Mouse (Mus musculus) left cerebral cortex, adult 2 months (tissue): ENCODE measurements around the gene Synpo2. TPM values are rescaled to one million over a fixed set of nuclear protein-coding genes. Genes with fewer than 3 reads are reported as not detected.
A peak's percentile ranks its signal among the peaks of the same experiment; 100 is the strongest.

ENCODE experiments used
- DNase-seq, 2 experiments: peaks; one replicate each; pipeline ENCODE4 v3.0.0; 2021 to 2022; ENCODE audit warnings: low spot score in 2 of 2, mixed read lengths in 1 of 2; ENCODE audit errors: extremely low spot score in 1 of 2
- H3K27ac ChIP-seq: fragments of 200-600 bp; 2 replicates; pipeline ENCODE4 v1.8.1; 2022
- H3K4me3 ChIP-seq: fragments of 200-600 bp; 2 replicates; pipeline ENCODE4 v1.8.1; 2022
- CTCF ChIP-seq: fragments of 200-600 bp; IDR thresholded peaks from 2 replicates; pipeline ENCODE4 v1.8.1; 2022; ENCODE audit warnings: antibody characterized with exemption, mild to moderate bottlenecking, moderate library complexity
- intact Hi-C: fragments of 180-260 bp; cut with DNase I; formaldehyde crosslinking; loops from one replicate; pipeline ENCODE4 v1.15.1; 2025
- total RNA-seq, 2 experiments: library from RNA; stranded (reverse); gene quantifications; 2 replicates each; pipeline ENCODE4 v1.2.3; 2021

The Synpo2 gene
- total RNA-seq, 2 experiments from 2014 or later = 2.7 to 3.0 TPM

DNA sequence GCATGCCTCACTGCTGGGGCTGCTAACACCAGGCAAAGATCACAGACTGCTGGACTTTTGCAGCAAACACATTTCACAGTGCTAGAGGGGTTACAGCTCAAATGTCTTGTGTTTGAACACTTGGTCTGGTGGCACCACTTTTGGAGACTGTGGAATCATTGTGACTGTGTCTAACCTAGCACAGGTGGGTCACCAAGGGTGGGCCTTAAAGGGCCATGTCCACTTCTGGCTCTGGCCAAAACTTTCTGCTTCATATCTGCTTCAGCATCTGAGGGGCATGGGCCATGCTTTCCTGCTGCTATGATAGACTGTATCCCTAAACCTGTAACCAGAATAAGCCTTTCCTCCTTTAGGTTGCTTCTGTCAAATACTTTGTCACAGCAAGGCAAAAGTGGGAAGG lies 1.5 kb upstream of the Synpo2 start:
- DNase-seq = no peak
- Histone ChIP-seq H3K4me3 (no peak overlapping the region), H3K27ac (no peak overlapping the region)
- intact Hi-C loops = no loop called here
- TF ChIP-seq CTCF = no peak

DNA sequence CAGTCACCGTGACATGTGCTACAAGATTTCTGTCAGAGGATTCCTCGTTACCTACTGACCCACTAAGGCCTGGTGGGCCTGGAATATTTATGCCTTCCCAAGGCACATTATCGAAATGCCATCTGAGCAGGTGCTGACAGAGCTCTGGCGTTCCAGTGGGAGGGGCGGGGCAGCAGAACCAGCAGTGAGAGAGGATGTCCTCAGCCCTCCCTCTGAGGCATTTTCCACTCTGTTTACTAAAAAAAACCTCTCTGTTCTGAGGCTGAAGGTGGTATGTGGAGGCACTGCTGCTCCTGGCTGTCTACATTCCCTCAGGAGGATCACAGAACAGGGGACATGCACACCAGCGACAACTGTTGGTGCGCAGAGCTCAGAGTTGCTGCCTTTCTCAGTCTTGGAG lies 1.1 kb upstream of the Synpo2 start:
- intact Hi-C loops = no loop called here
- no peak for DNase-seq
- Histone ChIP-seq H3K27ac (no peak overlapping the region), H3K4me3 (no peak overlapping the region)
- TF ChIP-seq CTCF = no peak

DNA sequence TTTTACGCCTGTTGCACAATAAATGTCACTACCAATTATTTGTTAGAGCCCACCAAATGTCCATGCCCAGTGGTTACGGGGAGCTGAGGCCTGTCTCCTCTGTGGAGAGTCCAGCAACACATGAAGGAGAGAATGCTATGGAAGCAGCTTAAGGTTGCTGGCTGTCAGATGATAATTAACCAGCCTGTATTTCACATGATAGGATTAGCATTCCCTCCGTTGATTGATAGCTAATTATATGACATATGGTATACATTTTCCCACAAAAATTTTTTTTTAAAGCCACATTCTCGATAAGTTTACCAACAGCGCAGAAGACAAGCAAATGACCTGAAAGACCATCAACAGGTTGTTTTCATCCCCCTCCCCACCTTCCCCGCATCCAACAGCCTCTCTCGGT lies 454 bp downstream of the Synpo2 start:
- no peak overlapping the region for H3K27ac ChIP-seq
- H3K4me3 ChIP-seq = peak overlapping the region; percentile 50
- no peak for DNase-seq
- intact Hi-C loops = loop anchor here (1.0 to 2.0 kb wide), 2 partner anchors 67 to 86 kb away; no protein-coding TSS in a partner anchor
- no peak for TF ChIP-seq CTCF

DNA sequence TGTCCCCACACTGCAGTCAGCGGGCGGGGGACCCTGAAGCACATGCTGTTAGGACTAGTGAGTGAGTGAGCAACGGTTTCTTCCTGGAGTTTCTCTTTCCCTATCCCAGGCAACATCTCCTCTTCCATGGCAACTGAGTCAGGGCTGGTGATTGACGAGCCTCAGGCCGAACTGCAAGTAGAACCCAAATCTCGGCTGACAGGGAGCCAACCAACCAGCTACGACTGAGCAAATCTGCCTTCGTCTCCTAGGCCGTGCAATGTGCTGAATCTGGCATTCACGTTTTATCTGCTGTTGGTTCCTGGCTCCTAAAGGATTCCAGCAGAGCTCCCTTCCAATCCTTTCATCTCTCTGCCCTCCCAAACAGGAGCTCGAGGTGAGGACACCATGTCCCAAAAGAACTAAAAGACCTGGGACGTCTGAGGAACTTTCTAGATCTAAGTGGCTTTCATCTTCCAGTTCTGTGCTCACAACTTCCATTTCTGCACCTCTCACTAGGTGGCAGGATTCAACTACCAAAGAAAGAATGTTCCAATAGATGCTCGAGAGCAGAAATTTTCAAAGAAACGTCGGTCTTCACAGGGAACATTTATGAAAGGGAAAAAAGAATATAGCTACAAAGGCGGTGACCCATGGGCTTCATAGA lies 1.6 kb downstream of the Synpo2 start:
- no peak overlapping the region for H3K27ac ChIP-seq
- peak overlapping the region; percentile 22; the same call in 1 of the 2 replicates for H3K4me3 ChIP-seq
- TF ChIP-seq CTCF = peak; percentile 78
- intact Hi-C loops = loop anchor here (1.0 to 2.0 kb wide), 2 partner anchors 66 to 119 kb away; no protein-coding TSS in a partner anchor
- peak; percentile 20 to 41 for DNase-seq

DNA sequence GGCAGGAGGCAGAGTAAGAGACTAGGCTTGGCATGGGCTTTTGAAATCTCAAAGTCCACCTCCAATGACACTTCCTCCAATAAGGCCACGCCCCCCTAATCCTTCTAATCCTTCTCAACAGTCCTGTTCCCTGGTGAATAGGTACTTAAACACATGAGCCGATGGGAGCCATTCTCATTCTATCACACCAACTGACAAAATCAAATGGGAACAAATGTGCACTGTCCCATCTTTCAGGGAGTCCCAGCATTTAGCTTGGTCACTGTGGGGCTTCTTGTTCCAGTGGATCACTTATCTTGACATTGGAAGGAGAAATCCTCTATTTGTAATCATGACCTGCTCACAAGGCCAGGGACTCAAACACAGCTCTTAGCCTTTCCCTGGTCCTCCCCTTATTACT lies 4.3 kb downstream of the Synpo2 start:
- intact Hi-C loops = no loop called here
- H3K4me3 ChIP-seq = no peak overlapping the region
- no peak for TF ChIP-seq CTCF
- no peak overlapping the region for H3K27ac ChIP-seq
- DNase-seq = no peak

DNA sequence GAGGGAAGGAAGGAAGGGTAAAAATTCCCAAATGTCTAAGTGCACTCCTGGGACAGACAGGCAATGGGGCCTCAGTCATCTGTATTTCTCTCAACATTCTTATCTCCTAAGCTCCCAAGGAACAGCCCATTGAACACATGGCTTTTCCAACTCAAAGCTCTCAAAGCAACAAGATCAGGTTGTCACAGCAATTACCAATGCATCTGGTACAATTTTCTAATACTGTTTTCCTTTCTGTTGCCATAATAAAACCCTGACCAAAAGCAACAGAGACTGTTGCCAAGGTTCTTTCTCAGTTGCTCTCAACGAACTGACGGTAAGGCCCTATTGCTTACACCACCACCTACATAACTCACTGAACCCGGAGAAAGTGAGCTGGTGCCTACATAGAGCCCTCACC lies 8.7 kb downstream of the Synpo2 start:
- intact Hi-C loops = no loop called here
- Histone ChIP-seq H3K4me3 (no peak overlapping the region), H3K27ac (no peak overlapping the region)
- no peak for DNase-seq
- no peak for TF ChIP-seq CTCF

DNA sequence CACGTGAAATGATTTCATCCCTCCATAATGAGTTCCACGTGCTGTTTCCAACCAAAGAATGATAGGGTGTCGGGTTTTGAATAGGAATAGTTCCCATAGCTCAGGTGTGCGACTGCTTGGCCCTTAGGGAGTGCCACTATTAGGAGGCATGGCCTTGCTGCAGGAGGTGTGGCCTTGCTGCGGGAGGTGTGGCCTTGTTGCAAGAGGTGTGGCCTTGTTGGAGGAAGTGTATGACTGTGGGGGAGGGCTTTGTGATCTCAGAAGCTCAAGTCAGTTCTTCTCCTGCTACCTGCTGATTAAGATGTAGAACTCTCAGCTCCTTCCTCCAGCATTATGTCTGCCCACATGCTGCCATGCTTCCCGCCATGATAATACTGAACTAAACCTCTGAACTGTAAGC lies 17.3 kb downstream of the Synpo2 start:
- Histone ChIP-seq H3K4me3 (no peak overlapping the region), H3K27ac (no peak overlapping the region)
- no peak for TF ChIP-seq CTCF
- DNase-seq = no peak
- intact Hi-C loops = no loop called here

DNA sequence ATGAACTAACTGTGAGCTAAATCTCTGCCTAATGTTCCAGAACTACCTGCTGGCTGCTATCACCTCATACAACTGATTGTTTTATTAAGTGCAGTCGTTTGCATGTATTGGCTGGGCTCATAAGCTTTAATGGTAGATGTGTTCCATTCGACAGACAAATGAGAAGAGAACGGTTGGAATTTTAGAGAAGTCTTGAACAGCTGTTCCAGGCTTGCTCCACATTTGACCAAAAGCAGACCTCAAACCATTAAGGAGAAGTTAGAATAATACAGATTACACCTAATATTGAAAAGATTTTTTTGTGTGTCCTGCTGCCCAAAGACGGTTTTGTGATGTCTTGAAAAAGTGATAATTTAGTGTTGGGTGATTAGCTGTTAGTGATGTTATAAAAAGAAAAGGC lies 27.1 kb downstream of the Synpo2 start:
- no peak for TF ChIP-seq CTCF
- H3K27ac ChIP-seq = no peak overlapping the region
- intact Hi-C loops = no loop called here
- H3K4me3 ChIP-seq = no peak overlapping the region
- no peak for DNase-seq

DNA sequence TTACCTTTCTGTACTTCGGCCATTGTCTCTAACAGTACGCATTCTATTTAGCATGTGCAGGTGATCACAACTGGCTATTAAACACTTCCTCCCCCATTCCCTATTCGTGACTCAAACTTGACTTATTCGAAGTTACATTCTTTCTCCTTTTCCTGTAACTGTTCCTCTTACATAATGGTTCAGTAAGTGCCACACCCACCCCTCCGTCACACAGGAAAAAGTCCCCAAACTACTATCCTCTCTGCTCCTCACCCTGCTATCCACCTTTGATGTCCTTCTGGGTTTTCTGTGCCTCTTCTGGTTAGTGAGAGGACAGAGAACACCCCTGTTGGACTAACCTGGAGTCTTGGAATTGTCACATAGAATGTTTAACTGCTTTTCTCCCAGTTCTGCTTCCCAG lies 28.6 kb downstream of the Synpo2 start:
- intact Hi-C loops = no loop called here
- Histone ChIP-seq H3K27ac (no peak overlapping the region), H3K4me3 (no peak overlapping the region)
- TF ChIP-seq CTCF = no peak
- no peak for DNase-seq

DNA sequence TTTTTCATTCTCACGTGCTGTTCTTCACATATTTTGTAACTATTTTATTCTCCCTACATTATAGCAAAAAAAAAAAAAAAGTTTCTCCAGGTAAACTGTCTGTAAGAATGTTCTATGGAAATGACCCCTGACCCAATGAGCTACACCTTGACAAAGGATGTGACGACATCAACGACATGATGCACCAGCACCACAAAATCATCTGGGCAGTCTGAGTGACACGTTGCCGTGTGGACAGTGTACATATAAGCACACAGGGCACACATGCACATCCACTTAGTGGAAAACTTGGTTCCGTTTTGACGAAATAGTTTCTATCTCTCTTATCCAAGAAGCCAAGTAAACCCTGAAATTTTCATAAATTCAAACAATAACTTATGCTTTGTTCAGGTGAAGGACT lies 30.5 kb downstream of the Synpo2 start:
- DNase-seq = no peak
- H3K4me3 ChIP-seq = no peak overlapping the region
- intact Hi-C loops = no loop called here
- no peak overlapping the region for H3K27ac ChIP-seq
- TF ChIP-seq CTCF = no peak

DNA sequence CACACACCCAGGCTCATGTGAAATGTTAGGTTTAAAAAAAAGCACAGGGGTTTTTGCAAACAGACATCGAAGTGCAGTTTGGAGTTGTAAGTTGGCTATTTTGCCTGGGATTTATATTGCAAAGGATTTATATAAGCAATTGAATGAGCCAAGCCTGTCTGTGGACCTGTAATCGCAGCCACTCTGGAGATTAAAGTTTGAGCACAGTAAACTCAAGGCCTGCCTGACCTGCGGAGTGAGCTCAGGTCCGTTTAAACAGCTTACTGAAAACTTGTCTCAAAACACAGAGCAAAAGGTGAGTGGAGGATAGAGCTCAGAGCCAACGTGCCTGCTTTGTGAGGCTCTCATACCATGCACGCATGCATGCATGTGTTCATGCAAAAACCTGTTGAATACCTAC lies 30.9 kb downstream of the Synpo2 start:
- intact Hi-C loops = no loop called here
- DNase-seq = no peak
- TF ChIP-seq CTCF = no peak
- H3K27ac ChIP-seq = no peak overlapping the region
- no peak overlapping the region for H3K4me3 ChIP-seq

DNA sequence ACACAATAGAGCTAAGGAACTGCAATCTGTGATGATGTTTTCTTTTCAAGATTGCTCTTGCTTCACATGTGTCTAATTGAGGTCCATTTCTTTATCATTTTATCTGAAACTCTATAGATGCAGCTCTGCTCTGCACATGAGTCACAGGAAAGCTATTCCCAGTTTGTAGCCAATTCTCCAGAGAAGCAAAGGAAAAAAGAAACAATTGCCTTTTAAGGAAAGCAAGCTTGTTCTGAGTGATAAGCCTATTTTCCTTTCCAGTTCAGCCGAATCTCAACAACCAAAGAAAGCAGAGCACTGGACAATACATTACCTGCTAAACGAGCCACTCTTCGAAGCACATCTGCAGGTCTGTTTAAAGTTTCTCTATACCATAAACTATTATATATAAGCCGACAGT lies 31.3 kb downstream of the Synpo2 start:
- intact Hi-C loops = no loop called here
- DNase-seq = no peak
- no peak overlapping the region for H3K4me3 ChIP-seq
- TF ChIP-seq CTCF = no peak
- H3K27ac ChIP-seq = no peak overlapping the region

DNA sequence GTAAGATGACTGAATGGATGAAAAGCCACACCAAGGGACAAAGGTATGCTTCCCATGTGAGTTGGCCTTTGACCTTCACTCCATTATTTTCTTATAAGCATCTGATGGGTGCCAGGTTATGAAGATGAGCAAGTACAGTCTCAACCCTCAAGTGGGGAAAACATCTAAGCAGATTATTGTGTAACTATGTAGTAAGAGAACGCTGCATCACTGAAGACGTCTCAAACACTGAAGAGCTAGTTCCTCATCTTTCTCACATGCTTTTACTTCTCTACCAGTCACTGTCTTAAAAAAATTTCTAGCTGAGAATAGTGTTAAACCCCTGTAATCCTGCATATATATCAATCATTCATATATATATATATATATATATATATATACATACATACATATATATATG lies 34.2 kb downstream of the Synpo2 start:
- intact Hi-C loops = no loop called here
- no peak for TF ChIP-seq CTCF
- no peak overlapping the region for H3K27ac ChIP-seq
- no peak for DNase-seq
- no peak overlapping the region for H3K4me3 ChIP-seq
